11 mouse cellular contexts compared by ENCODE assay signal in the genomic region with DNA sequence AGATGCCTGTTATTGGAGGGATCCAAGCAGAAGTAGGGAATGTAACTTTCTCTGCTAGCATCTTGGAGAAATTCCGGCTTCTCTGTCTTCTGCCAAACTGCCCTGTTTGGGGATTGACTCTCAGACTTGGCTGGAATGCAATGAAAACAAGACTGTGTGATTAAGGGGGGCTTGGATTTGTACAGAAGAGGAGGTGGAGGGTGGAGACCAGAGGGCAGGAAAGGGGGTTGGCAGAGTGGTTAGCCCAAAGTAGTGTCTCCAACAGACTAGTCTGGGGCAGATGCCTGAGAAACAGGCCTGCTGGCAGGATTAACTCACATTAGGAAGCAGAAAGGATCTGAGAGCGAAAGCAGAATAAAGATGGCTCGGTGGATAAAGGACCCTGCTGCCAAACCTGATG. TPM values are rescaled to one million over a fixed set of nuclear protein-coding genes. Genes with fewer than 3 reads are reported as not detected.
A peak's percentile ranks its signal among the peaks of the same experiment; 100 is the strongest.
DNase-seq lines count a peak whose midpoint lies in the region; ATAC-seq lines count a peak whose summit lies in the region.
"Had no signal": no experiment of that assay in that cellular context is flagged by ENCODE, and none has a peak within 500 bp of the region (broad histone marks: within the 10 kb centered on the region; RNA-seq: fewer than 3 reads in every experiment).

No protein-coding gene starts in this region.

- intact Hi-C loops in gastrocnemius, postnatal 14 days (cut with DNase I; ENCODE audit: low total_unique reads) = no loop called here

- peaks cover 39% of the 10 kb centered on the region for H3K36me3 ChIP-seq in heart, embryonic 13.5 days
- peaks cover 35% of the 10 kb centered on the region for H3K36me3 ChIP-seq in lung, embryonic 15.5 days

- peak; percentile 22 for DNase-seq in gastrocnemius, postnatal 14 days
- DNase-seq in gastrocnemius, postnatal 4 days (ENCODE audit: low spot score in 2 of 2) = no peak
- peak; percentile 38 for DNase-seq in adipocyte (ENCODE audit: low spot score)
- DNase-seq in cerebellum, adult 11-12 months = no peak
- DNase-seq in frontal cortex, postnatal 25 days (ENCODE audit: low spot score in 2 of 2) = no peak
- no peak for DNase-seq in thymus, postnatal 14 days
- DNase-seq: cerebellum, adult 11 months had no signal

- H3K4me1 ChIP-seq in heart, embryonic 13.5 days = peaks cover 32% of the 10 kb centered on the region
- peaks cover 36% of the 10 kb centered on the region for H3K4me1 ChIP-seq in lung, embryonic 15.5 days

- 0 out of 2 replicates have a peak overlapping the region, but pooled peaks have one; percentile 0 for H3K9ac ChIP-seq in heart, embryonic 13.5 days
- H3K9ac ChIP-seq in lung, embryonic 15.5 days = peak overlapping the region; percentile 13; the same call in 1 of the 2 replicates
- H3K9ac ChIP-seq: midbrain, embryonic 13.5 days had no signal

- H3K4me3 ChIP-seq in heart, embryonic 13.5 days = peak overlapping the region; percentile 76; the same call in 1 of the 2 replicates
- peak overlapping the region; percentile 81 for H3K4me3 ChIP-seq in lung, embryonic 15.5 days

- no peaks in the 10 kb centered on the region for H3K9me3 ChIP-seq in heart, embryonic 13.5 days
- H3K9me3 ChIP-seq in lung, embryonic 15.5 days = no peaks in the 10 kb centered on the region
- H3K9me3 ChIP-seq: midbrain, embryonic 13.5 days had no signal

- no peak for ATAC-seq in heart, embryonic 13.5 days (ENCODE audit: extremely low read depth, insufficient number of reproducible peaks, low FRiP score, low TSS enrichment)
- no peak; the same call in 1 of the 2 replicates for ATAC-seq in lung, embryonic 15.5 days (ENCODE audit: borderline replicate concordance, extremely low read depth, low FRiP score, low TSS enrichment)
- ATAC-seq: midbrain, embryonic 13.5 days had no signal

- H3K27ac ChIP-seq in heart, embryonic 13.5 days (replicated peaks) = peak overlapping the region; percentile 77
- H3K27ac ChIP-seq in lung, embryonic 15.5 days = peak overlapping the region; percentile 95
- H3K27ac ChIP-seq: midbrain, embryonic 13.5 days had no signal

- WGBS in heart, embryonic 13.5 days = 57% methylated on average over 3 of the region's 3 CpGs
- 56% methylated on average over 3 of the region's 3 CpGs for WGBS in lung, embryonic 15.5 days

- H3K27me3 ChIP-seq in heart, embryonic 13.5 days (replicated peaks) = no peaks in the 10 kb centered on the region
- no peaks in the 10 kb centered on the region for H3K27me3 ChIP-seq in lung, embryonic 15.5 days
- H3K27me3 ChIP-seq: midbrain, embryonic 13.5 days had no signal

- peak overlapping the region; percentile 83 for H3K4me2 ChIP-seq in heart, embryonic 13.5 days
- H3K4me2 ChIP-seq in lung, embryonic 15.5 days = peak overlapping the region; percentile 83

RNA-seq across cellular contexts. Expression of a gene that starts 2.5 kb away (rescaled TPM):
- total RNA-seq in gastrocnemius, postnatal 14 days (2021) = 10 to 100 TPM; 17.3 to 19.1 TPM
- 10 to 100 TPM; 42.1 to 57.6 TPM for total RNA-seq in gastrocnemius, postnatal 4 days (2021)
- polyA plus RNA-seq in heart, embryonic 13.5 days (2015; fragmentation: Nextera tagmentation; extraction: Ambion mirVana) = 39.3 and 41.8 TPM in 2 replicates
- 119 and 142 TPM in 2 replicates for polyA plus RNA-seq in lung, embryonic 15.5 days (2015; fragmentation: Nextera tagmentation; extraction: Ambion mirVana)

RNA-seq across cellular contexts. Expression of a gene that starts 29.0 kb away (rescaled TPM):
- total RNA-seq in gastrocnemius, postnatal 14 days (2021) = 1 to 10 TPM in 1 of 2 experiments, under 1 TPM in 1; 0.93 to 1.4 TPM
- 1 to 10 TPM; 3.0 to 4.3 TPM for total RNA-seq in gastrocnemius, postnatal 4 days (2021)
- 2.1 and 3.0 TPM in 2 replicates for polyA plus RNA-seq in heart, embryonic 13.5 days (2015; fragmentation: Nextera tagmentation; extraction: Ambion mirVana)
- 4.6 and 5.2 TPM in 2 replicates for polyA plus RNA-seq in lung, embryonic 15.5 days (2015; fragmentation: Nextera tagmentation; extraction: Ambion mirVana)
- polyA plus RNA-seq: C2C12 had no signal

Comparison
In these comparisons a context has a peak if more than half of its experiments do, and no peak if none do; other contexts are left out.
1. DNase-seq: peak in gastrocnemius, postnatal 14 days (single experiment) and adipocyte (single experiment); none in gastrocnemius, postnatal 4 days (0 of 2), cerebellum, adult 11-12 months (single experiment), frontal cortex, postnatal 25 days (0 of 2) and thymus, postnatal 14 days (single experiment).